Mouse (Mus musculus) cerebellum, adult 9-10 months (tissue): ENCODE data around the gene Gm16440.
"Not testable (repeated sequence)": the region's sequence is repeated elsewhere in the genome, so short reads cannot be mapped to it uniquely, and the experiment has no call there.

Source experiments
- DNase-seq: peaks from one replicate; pipeline ENCODE4 v3.0.0; 2022

Gene Gm16440

DNA sequence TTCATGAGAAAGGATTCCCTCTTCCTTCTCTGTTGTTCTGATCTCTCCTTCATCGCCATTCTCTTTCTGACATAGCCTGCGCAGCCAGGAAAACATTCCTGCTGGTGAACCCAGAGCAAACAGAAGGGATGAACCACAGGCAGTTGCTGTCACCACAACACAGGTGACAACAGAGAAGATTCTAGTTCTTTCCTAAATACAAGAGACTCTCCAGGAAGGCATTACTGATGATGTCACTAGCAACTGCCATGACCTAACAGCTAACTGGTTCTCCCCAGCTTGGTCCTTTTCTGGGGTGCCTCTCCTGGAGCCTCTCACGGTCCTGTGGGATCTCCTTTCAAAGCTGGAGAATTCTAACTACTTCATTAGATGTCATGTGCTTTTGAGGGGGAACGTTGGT, at the start of gene Gm16440:
TSS of gene Gm16440 (minus strand) at position 101 of the 400 bp plus-strand sequence.
- not testable (repeated sequence) for DNase-seq

DNA sequence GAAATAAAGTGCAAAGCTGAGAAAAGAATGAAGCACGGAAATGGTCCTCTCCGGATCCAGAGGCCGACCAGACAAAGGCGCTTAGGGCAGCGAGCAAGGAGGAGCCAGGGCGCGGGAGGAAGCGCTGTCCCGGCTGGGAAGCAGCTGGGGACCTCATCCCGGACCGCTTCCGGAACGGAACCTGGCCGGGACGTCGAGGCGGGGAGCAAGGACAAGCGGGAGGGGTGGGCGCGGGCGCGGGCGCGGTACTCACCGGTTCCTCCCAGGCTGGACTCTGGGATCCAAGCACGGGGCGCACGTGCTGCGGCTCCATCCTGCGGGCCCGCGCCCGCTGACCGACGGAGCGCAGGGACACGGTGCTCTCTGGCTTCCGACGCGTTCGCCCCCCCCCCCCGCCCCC, 36.6 kb upstream of the Gm16440 start:
- not testable (repeated sequence) for DNase-seq

DNA sequence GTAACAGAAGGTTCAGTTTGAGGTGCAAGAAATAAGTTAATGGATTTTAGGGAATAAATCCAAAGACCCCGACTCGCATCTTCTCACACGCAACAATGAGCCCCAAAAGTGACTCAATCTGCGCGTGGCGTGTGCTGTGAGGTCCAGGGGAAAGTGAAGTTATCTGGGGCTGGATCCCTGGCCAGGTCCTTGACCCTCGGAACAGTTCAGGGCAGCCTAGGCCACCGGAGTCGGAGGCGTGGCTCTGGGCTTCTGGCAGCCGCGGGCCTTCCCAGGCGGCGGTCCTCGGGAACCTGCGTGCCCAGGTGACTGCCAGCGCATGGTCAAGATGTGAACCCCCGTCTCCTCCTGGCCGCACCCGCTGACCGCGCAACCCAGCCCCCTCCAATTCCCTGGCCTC, 36.2 kb upstream of the Gm16440 start:
- DNase-seq, result not testable (repeated sequence)

DNA sequence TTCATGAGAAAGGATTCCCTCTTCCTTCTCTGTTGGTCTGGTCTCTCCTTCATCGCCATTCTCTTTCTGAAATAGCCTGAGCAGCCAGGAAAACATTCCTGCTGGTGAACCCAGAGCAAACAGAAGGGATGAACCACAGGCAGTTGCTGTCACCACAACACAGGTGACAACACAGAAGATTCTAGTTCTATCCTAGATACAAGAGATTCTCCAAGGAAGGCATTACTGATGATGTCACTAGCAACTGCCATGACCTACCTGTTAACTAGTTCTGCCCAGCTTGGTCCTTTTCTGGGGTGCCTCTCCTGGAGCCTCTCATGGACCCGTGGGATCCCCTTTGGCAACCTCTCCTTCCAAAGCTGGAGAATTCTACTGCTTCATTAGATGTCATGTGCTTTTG, 22.3 kb upstream of the Gm16440 start, which contains the start of gene Gm3591:
TSS of gene Gm3591 (minus strand) at position 101 of the 400 bp plus-strand sequence.
- DNase-seq, result not testable (repeated sequence)

DNA sequence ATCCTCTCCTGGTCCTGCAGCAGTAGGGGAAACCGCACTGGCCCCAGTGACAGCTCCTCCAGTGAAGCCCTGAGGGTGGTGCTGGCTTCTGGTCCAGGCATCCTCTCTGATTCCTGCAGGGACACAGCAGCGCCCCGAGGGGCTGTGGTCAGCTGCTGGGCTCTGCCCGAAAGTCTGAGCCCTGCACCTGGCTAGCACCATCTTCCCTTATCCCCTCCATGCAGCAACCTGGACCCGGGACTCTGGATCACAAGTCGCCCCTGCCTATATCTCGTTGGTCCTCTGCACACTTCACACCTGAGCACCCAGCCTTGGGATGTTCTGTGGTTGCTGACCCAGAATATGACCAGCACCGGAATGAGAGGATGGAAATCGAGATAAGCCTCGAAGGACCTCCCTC, 46.5 kb downstream of the Gm16440 start, which contains the start of gene Gm3618:
TSS of gene Gm3618 (minus strand) at position 101 of the 400 bp plus-strand sequence.
- DNase-seq, result not testable (repeated sequence)
